Mouse (Mus musculus): ENCODE measurements at regions not wholly inside any gene's neighbourhood (a gene's known extent, or its start where the extent isn't known, plus 50 kb on each side); places are given as distances from the start of the nearest gene placed in this dataset.

DNA sequence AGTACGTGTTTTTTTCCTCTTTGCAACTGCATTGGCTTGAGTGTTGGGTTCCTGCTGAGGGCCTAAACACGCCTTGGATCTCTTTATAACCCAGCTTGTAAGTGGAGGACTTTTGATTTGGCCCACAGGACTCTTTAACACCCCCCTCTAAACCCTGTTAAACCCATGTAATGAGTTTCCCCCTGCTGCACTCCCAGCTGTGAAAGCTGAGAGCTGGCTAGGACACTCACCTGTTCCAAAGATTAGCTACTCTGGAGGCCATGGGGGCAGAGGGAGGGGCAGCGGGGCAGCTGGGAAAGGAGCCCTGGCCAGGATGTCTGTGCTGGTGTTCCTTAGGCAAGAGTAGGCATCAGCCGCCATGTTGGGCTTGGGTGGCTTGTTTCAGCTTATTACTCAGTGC, 128.7 kb upstream of the Irx3 start:
- TF ChIP-seq TCF3 (IDR thresholded peaks at IDR 0.05; ENCODE audit: insufficient read length, low read depth) (no peak), USF1 (IDR thresholded peaks at IDR 0.05; ENCODE audit: low read depth) (no peak), POLR2A (IDR thresholded peaks at IDR 0.05; ENCODE audit: insufficient read length, low read depth) (no peak), TCF12 (IDR thresholded peaks at IDR 0.05; ENCODE audit: insufficient read depth, poor library complexity, severe bottlenecking) (no peak)
